Mouse (Mus musculus) G1E (cell line): ENCODE measurements around the gene Gm11011.
"Not testable (repeated sequence)": the region's sequence is repeated elsewhere in the genome, so short reads cannot be mapped to it uniquely, and the experiment has no call there.

ENCODE experiments used
- CTCF ChIP-seq: IDR thresholded peaks from 2 replicates; pipeline ENCODE4 v1.5.1; 2012; ENCODE audit warnings: low read depth, low read length, inconsistent platforms, mixed read lengths
- GATA2 ChIP-seq: IDR thresholded peaks from 2 replicates; pipeline ENCODE4 v1.6.1; 2012; ENCODE audit warnings: low read depth, low read length, inconsistent platforms, borderline replicate concordance
- POLR2AphosphoS5 ChIP-seq: IDR thresholded peaks from 2 replicates; pipeline ENCODE4 v1.6.1; 2012; ENCODE audit warnings: low read depth, low read length, inconsistent platforms; ENCODE audit not compliant: insufficient replicate concordance

GRCm38 (mm10) chr2:169587645-169588044 is at the start of gene Gm11011:
- TF ChIP-seq CTCF, POLR2AphosphoS5, GATA2: not testable (repeated sequence)
